Mouse (Mus musculus) forebrain, embryonic 15.5 days (tissue): ENCODE measurements around the gene Kif26b. TPM values are rescaled to one million over a fixed set of nuclear protein-coding genes. Genes with fewer than 3 reads are reported as not detected.

Experiments used
- ATAC-seq: fragments of 200-750 bp; cut with Nextera tagmentation; replicated peaks from 2 replicates; pipeline ENCODE4 v1.8.0; 2017; ENCODE audit warnings: mild to moderate bottlenecking, moderate TSS enrichment, moderate library complexity
- H3K27ac ChIP-seq: fragments of 300-500 bp; sonication (generic); replicated peaks from 2 replicates; pipeline ENCODE4 v1.5.1; 2015; ENCODE audit warnings: mild to moderate bottlenecking, inconsistent platforms
- H3K27me3 ChIP-seq: fragments of 300-500 bp; sonication (generic); 2 replicates; pipeline ENCODE4 v1.6.1; 2015; ENCODE audit warnings: inconsistent platforms
- H3K36me3 ChIP-seq: fragments of 300-500 bp; sonication (generic); 2 replicates; pipeline ENCODE4 v1.6.1; 2015; ENCODE audit warnings: mild to moderate bottlenecking, inconsistent platforms
- H3K4me1 ChIP-seq: fragments of 300-500 bp; sonication (generic); 2 replicates; pipeline ENCODE4 v1.6.1; 2015; ENCODE audit warnings: inconsistent platforms
- H3K4me2 ChIP-seq: fragments of 300-500 bp; sonication (generic); replicated peaks from 2 replicates; pipeline ENCODE4 v1.6.1; 2015; ENCODE audit warnings: mild to moderate bottlenecking, inconsistent platforms
- H3K4me3 ChIP-seq: fragments of 300-500 bp; sonication (generic); 2 replicates; pipeline ENCODE4 v1.5.1; 2015; ENCODE audit warnings: mild to moderate bottlenecking, inconsistent platforms
- H3K9ac ChIP-seq: fragments of 300-500 bp; sonication (generic); replicated peaks from 2 replicates; pipeline ENCODE4 v1.6.1; 2015; ENCODE audit warnings: mild to moderate bottlenecking, inconsistent platforms
- H3K9me3 ChIP-seq: fragments of 300-500 bp; sonication (generic); 2 replicates; pipeline ENCODE4 v1.6.1; 2016; ENCODE audit warnings: inconsistent platforms
- WGBS: fragments of 180-500 bp; shearing (Covaris S2); methylation state at CpG from one replicate; pipeline ENCODE4 v1.1.7; 2015; ENCODE audit warnings: mixed read lengths; 5-methylcytosine and 5-hydroxymethylcytosine counted together
- polyA plus RNA-seq: library from polyadenylated mRNA; unstranded; fragments of >200 nt; fragmentation: Nextera tagmentation; extraction: Ambion mirVana; gene quantifications from 2 replicates; pipeline ENCODE4 v1.2.1, GENCODE M21; 2015

Kif26b gene
- polyA plus RNA-seq, 1 experiment from 2014 or later: 4.3 TPM

DNA sequence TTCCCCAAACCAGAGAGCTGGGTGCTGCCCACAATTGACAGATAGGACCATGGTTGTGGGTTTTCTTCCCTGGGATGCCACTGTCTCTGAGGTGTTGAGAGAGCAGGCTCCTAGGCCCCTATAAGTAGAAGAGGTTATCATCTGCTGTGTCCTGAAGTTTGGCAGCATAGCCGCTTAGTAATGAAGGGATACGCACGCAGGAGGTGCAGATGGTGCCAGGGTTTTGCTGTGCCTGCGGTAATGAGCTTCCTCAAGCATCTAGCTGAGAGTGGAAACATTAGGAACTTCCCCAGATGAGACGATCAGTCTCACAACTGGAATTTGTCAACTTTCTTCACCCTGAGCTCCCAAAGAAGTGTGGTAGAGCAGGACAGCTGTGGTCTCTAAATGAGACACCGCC is 363.5 kb downstream of the Kif26b start:
- no peaks in the 10 kb centered on the region for H3K27me3 ChIP-seq
- ATAC-seq: no peak
- H3K36me3 ChIP-seq: no peaks in the 10 kb centered on the region
- H3K4me2 ChIP-seq: no peak overlapping the region
- no peak overlapping the region for H3K9ac ChIP-seq
- 0 out of 2 replicates have a peak overlapping the region, but pooled peaks have one; percentile 4 for H3K27ac ChIP-seq
- no peak overlapping the region for H3K4me3 ChIP-seq
- no peaks in the 10 kb centered on the region for H3K9me3 ChIP-seq
- H3K4me1 ChIP-seq: peaks cover 27% of the 10 kb centered on the region
- 68% methylated on average over 6 of the region's 6 CpGs for WGBS

DNA sequence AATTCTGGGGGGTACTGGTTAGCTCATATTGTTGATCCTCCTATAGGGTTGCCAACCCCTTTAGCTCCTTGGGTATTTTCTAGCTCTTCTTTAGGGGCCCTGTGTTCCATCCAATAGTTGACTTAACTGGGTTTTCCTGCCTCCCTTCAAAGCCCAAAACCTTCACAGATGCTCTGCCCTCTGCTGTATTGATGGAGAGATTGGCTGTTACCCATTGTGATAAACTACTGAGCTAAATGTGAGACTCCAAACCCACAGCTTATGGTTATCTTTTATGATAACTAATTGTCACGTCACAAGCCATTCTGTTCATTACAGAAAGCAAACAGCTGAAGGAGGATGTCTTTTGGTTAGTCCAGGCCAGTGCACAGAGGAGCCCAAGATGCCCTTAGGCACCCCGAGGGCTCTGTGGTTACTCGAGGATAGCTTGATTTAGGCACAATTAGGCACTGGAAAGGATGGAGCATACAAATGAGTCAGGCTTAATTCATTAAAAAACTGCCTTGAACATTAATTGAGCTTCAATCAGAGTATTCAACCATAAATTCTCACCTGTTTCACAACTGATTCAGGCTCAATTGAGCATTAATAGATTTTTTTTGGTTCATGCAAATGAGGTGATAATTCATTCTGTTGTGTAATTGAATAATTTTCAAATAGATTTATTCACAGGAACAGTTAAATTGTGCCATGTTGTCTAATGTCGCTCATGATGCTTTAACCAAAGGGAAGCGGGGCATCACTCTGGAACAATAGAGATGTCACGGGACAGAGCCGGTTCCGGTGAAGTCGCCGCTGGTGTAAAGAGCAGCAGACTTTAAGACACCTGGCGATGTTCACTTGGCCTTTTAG is 364.5 kb downstream of the Kif26b start:
- 28% methylated on average over 11 of the region's 11 CpGs for WGBS
- Histone ChIP-seq H3K27me3 (no peaks in the 10 kb centered on the region), H3K9ac (no peak overlapping the region), H3K4me3 (no peak overlapping the region), H3K4me2 (no peak overlapping the region), H3K27ac (peak overlapping the region; percentile 13; the same call in 1 of the 2 replicates), H3K9me3 (no peaks in the 10 kb centered on the region), H3K36me3 (no peaks in the 10 kb centered on the region), H3K4me1 (peaks cover 27% of the 10 kb centered on the region)
- ATAC-seq: peak; percentile 95

- Histone ChIP-seq H3K27ac (0 out of 2 replicates have a peak overlapping the region, but pooled peaks have one; percentile 13), H3K9ac (no peak overlapping the region), H3K36me3 (no peaks in the 10 kb centered on the region), H3K4me3 (no peak overlapping the region), H3K27me3 (no peaks in the 10 kb centered on the region), H3K9me3 (no peaks in the 10 kb centered on the region), H3K4me1 (peaks cover 27% of the 10 kb centered on the region), H3K4me2 (no peak overlapping the region)
- ATAC-seq: peak; percentile 41
- 60% methylated on average over 3 of the region's 3 CpGs for WGBS
Measured at GRCm38 (mm10) chr1:178894081-178894401, 365.1 kb downstream of the Kif26b start.

DNA sequence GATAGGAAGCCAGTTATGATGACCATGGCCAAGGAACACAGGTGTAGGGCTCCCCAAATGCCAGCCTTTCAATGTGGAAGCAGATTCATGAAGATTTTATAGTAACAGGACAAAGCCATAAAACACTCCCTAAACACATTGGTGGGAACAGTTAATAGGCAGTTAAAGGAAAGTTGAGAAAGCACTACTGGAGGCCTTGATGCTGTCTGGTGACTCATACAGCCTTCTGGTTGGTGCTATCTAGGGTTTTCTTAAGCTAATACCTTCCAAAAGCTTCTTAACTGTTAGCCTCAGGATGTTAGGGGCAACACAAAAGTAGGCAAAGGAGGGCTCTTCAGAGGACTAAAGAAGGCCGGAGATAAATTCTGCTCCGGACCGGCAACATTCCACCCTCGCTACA is 366.7 kb downstream of the Kif26b start:
- Histone ChIP-seq H3K4me2 (no peak overlapping the region), H3K27ac (no peak overlapping the region), H3K4me1 (peaks cover 23% of the 10 kb centered on the region), H3K9me3 (no peaks in the 10 kb centered on the region), H3K9ac (no peak overlapping the region), H3K27me3 (no peaks in the 10 kb centered on the region), H3K36me3 (no peaks in the 10 kb centered on the region), H3K4me3 (no peak overlapping the region)
- 96% methylated on average over 4 of the region's 4 CpGs for WGBS
- ATAC-seq: no peak

DNA sequence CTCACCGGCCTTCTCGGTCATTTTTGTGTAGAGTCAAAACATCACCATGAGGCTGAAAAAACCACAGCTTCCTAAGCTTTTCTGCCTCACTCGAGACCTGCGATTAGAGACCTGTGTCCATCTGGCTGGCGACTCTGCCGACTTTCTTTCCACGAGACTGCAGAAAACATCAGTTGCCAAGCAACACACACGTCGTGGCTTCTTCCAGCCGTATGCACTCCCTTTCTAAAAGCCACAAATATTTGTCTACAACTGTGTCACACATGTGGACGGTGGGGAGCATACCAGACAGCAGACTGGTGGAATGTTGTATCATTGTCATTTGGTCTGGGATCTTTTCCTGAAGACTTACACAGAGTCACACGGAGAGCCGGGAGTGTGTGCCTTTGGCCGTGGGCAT is 382.0 kb downstream of the Kif26b start:
- no peaks in the 10 kb centered on the region for H3K36me3 ChIP-seq
- H3K4me1 ChIP-seq: peaks cover 12% of the 10 kb centered on the region
- no peak overlapping the region for H3K9ac ChIP-seq
- no peak overlapping the region for H3K4me2 ChIP-seq
- H3K4me3 ChIP-seq: no peak overlapping the region
- no peaks in the 10 kb centered on the region for H3K27me3 ChIP-seq
- no peak overlapping the region for H3K27ac ChIP-seq
- ATAC-seq: no peak
- WGBS: 66% methylated on average over 14 of the region's 14 CpGs
- H3K9me3 ChIP-seq: no peaks in the 10 kb centered on the region

- peak; percentile 51; the same call in 1 of the 2 replicates for ATAC-seq
- no peaks in the 10 kb centered on the region for H3K36me3 ChIP-seq
- no peaks in the 10 kb centered on the region for H3K9me3 ChIP-seq
- H3K4me3 ChIP-seq: no peak overlapping the region
- no peak overlapping the region for H3K4me2 ChIP-seq
- 35% methylated on average over 6 of the region's 6 CpGs for WGBS
- no peak overlapping the region for H3K9ac ChIP-seq
- no peak overlapping the region for H3K27ac ChIP-seq
- 0 out of 2 replicates have a peak, but pooled peaks cover 7% of the 10 kb centered on the region for H3K27me3 ChIP-seq
- peaks cover 19% of the 10 kb centered on the region for H3K4me1 ChIP-seq
Measured at GRCm38 (mm10) chr1:178912936-178913716, 384.2 kb downstream of the Kif26b start.

DNA sequence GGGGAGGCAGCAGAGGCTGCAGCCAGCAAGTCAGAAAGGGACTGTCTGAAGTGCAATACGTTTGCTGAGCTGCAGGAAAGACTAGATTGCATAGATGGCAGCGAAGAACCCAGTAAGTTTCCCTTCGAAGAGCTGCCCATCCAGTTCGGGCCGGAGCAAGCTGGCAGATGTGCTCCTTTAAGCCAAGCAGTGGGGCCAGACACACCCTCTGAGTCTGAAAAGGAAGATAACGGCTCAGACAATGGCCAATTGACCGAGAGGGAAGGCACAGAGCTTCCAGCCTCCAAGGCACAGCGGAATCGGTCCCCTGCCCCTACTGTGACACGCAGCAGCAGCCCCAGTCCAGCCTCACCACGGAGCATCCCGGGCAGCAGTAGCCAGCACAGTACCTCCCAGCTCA is 386.1 kb downstream of the Kif26b start:
- Histone ChIP-seq H3K36me3 (no peaks in the 10 kb centered on the region), H3K9ac (no peak overlapping the region), H3K4me1 (peaks cover 19% of the 10 kb centered on the region), H3K4me3 (no peak overlapping the region), H3K4me2 (no peak overlapping the region), H3K9me3 (no peaks in the 10 kb centered on the region), H3K27me3 (0 out of 2 replicates have a peak, but pooled peaks cover 7% of the 10 kb centered on the region), H3K27ac (no peak overlapping the region)
- no peak for ATAC-seq
- 50% methylated on average over 12 of the region's 12 CpGs for WGBS

DNA sequence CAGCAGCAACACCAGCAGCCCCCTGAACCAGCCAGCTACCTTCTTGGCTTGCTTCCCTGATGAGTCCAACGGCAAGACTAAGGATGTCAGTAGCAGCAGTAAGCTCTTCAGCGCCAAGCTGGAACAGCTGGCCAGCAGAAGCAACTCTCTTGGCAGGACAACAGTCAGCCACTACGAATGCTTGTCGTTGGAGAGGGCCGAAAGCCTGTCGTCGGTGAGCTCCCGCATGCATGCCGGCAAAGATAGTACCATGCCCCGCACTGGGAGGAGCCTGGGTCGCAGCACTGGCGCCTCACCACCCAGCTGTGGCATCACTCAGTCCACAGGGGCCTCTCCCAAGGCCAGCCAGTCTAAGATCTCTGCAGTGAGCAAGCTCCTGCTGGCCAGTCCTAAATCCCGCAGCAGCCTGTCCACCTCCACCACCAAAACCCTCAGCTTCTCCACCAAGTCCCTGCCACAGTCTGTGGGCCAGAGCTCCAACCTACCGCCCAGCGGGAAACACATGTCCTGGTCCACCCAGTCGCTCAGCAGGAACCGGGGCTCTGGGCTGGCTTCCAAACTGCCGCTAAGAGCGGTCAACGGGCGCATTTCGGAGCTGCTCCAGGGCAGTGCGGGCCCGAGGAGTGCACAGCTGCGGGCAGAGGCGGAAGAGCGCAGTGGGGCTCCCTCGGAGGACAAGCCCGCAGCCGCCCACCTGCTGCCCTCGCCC is 388.4 kb downstream of the Kif26b start:
- H3K4me3 ChIP-seq: no peak overlapping the region
- H3K27ac ChIP-seq: no peak overlapping the region
- no peaks in the 10 kb centered on the region for H3K9me3 ChIP-seq
- 0 out of 2 replicates have a peak, but pooled peaks cover 7% of the 10 kb centered on the region for H3K27me3 ChIP-seq
- no peak overlapping the region for H3K9ac ChIP-seq
- H3K4me2 ChIP-seq: peak overlapping the region; percentile 11; the same call in 1 of the 2 replicates
- H3K4me1 ChIP-seq: peaks cover 19% of the 10 kb centered on the region
- no peaks in the 10 kb centered on the region for H3K36me3 ChIP-seq
- 48% methylated on average over 31 of the region's 31 CpGs for WGBS
- 0 out of 2 replicates have a peak, but pooled peaks have one; percentile 6 for ATAC-seq

GRCm38 (mm10) chr1:178924492-178925183 is 395.7 kb downstream of the Kif26b start:
- ATAC-seq: no peak
- Histone ChIP-seq H3K9me3 (no peaks in the 10 kb centered on the region), H3K9ac (no peak overlapping the region), H3K4me2 (no peak overlapping the region), H3K4me1 (no peaks in the 10 kb centered on the region), H3K27me3 (no peaks in the 10 kb centered on the region), H3K27ac (no peak overlapping the region), H3K4me3 (no peak overlapping the region), H3K36me3 (no peaks in the 10 kb centered on the region)
- WGBS: 82% methylated on average over 8 of the region's 8 CpGs

- Histone ChIP-seq H3K4me3 (no peak overlapping the region), H3K4me2 (no peak overlapping the region), H3K36me3 (no peaks in the 10 kb centered on the region), H3K9me3 (no peaks in the 10 kb centered on the region), H3K9ac (no peak overlapping the region), H3K27me3 (no peaks in the 10 kb centered on the region), H3K27ac (no peak overlapping the region), H3K4me1 (no peaks in the 10 kb centered on the region)
- 72% methylated on average over 4 of the region's 4 CpGs for WGBS
- no peak for ATAC-seq
Measured at GRCm38 (mm10) chr1:178929531-178929930, 400.6 kb downstream of the Kif26b start.

DNA sequence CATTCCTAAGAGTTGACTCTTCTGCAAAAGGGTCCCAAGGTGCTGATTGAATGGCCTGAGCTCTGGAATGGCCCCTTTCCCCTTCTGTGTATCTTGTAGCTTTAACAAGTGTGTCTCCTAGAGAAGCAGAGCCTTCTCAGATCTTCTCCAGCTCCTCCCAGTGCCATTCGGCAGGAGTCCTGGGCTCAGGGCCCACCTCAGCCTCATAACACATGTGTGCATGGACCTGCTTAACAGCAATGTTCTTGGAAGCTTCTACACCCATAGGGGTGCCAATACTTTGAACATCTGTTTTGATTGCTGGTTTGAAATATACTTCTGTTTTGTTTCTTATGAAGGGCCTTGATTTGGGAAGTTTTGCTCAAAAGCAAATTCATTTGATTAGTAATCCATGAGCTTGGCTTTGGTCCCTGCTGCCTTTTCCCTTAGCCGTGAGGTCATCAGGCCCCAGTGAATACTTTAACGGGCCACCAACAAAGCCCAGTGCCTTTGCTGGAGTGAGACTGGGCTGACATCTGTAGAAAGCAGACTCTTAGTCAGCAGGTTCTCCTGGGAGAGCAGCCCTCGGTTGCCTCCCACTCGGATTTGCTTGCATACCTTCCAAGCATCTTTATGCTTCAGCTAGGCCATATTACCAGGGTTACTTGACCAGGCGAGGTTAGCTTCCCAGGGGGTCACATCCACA is 405.2 kb downstream of the Kif26b start:
- Histone ChIP-seq H3K4me3 (no peak overlapping the region), H3K9ac (no peak overlapping the region), H3K27ac (no peak overlapping the region), H3K36me3 (no peaks in the 10 kb centered on the region), H3K27me3 (no peaks in the 10 kb centered on the region), H3K9me3 (no peaks in the 10 kb centered on the region), H3K4me2 (no peak overlapping the region), H3K4me1 (no peaks in the 10 kb centered on the region)
- ATAC-seq: no peak
- 64% methylated on average over 6 of the region's 6 CpGs for whole genome bisulfite sequencing
